8 mouse cellular contexts compared by ENCODE assay signal in the genomic region with DNA sequence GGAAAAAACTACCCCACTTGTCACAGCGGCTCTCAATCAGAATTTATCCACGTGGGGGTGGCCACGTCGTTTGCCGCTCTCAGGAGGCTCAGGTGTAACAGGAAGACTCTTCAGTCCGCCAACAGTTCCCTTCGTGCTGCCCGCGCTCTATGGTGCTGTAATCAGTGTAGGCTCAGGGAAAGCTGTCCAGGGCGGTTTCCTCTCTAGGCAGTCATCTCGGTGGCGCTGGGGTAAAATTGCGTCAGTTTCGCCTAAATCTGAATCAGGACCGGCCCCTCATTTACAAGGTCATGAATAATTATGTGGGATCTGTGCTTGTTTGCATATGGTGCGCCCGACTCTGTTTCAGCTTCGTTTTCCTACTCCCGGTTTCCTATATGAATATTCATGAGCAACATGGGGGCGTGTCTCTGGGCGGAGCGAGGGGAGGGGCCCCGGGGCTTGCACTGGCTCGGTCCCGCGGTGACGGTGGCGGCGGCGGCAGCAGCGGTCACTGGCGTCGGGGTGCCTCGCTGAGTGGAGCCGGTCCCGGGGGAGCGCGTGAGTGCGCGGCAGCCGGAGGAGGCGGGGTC. TPM values are rescaled to one million over a fixed set of nuclear protein-coding genes. Genes with fewer than 3 reads are reported as not detected.
A peak's percentile ranks its signal among the peaks of the same experiment; 100 is the strongest.
DNase-seq lines count a peak whose midpoint lies in the region; ATAC-seq and TF ChIP-seq lines count a peak whose summit lies in the region.

A gene (plus strand): TSS at position 427 of the 572 bp plus-strand sequence.

- H3K4me3 ChIP-seq in E14TG2a.4 (replicated peaks; ENCODE audit: low read length), result peak within 1 kb of the TSS; percentile 82
- peak within 1 kb of the TSS; percentile 73 for H3K4me3 ChIP-seq in forebrain, embryonic 12.5 days (replicated peaks)
- peak within 1 kb of the TSS; percentile 81 for H3K4me3 ChIP-seq in heart, postnatal 0 days (ENCODE audit: low read depth, low read length)
- peak within 1 kb of the TSS; percentile 68 for H3K4me3 ChIP-seq in liver, embryonic 16.5 days (ENCODE audit: low read depth, low read length)
- H3K4me3 ChIP-seq in neural tube, embryonic 13.5 days, result peak within 1 kb of the TSS; percentile 73
- H3K4me3 ChIP-seq in testis, adult 2 months (ENCODE audit: control insufficient read depth, low read depth, low read length), result peak within 1 kb of the TSS; percentile 86

- no peaks in the 10 kb centered on the region for H3K9me3 ChIP-seq in E14TG2a.4 (ENCODE audit: low read length)
- no peaks in the 10 kb centered on the region for H3K9me3 ChIP-seq in forebrain, embryonic 12.5 days
- H3K9me3 ChIP-seq in heart, postnatal 0 days (replicated peaks; ENCODE audit: control insufficient read depth, low read length), result no peaks in the 10 kb centered on the region
- H3K9me3 ChIP-seq in liver, embryonic 16.5 days (replicated peaks; ENCODE audit: control insufficient read depth, low read length), result no peaks in the 10 kb centered on the region
- H3K9me3 ChIP-seq in neural tube, embryonic 13.5 days, result no peaks in the 10 kb centered on the region

- H3K27me3 ChIP-seq in E14TG2a.4 (ENCODE audit: insufficient read depth, low read length), result no peaks in the 10 kb centered on the region
- H3K27me3 ChIP-seq in forebrain, embryonic 12.5 days, result no peaks in the 10 kb centered on the region
- H3K27me3 ChIP-seq in heart, postnatal 0 days (ENCODE audit: control insufficient read depth, insufficient read depth, low read length), result no peaks in the 10 kb centered on the region
- H3K27me3 ChIP-seq in liver, embryonic 16.5 days (ENCODE audit: control insufficient read depth, insufficient read depth, low read depth, low read length), result peaks cover 14% of the 10 kb centered on the region
- H3K27me3 ChIP-seq in neural tube, embryonic 13.5 days, result no peaks in the 10 kb centered on the region
- H3K27me3 ChIP-seq in testis, adult 2 months (ENCODE audit: control insufficient read depth, insufficient read depth, low read length), result no peaks in the 10 kb centered on the region

- TF ChIP-seq POLR2A in testis, adult 2 months (IDR thresholded peaks at IDR 0.05; ENCODE audit: control insufficient read depth, low read depth, low read length), result peak; percentile 51; the same call in 1 of the 2 replicates

- TF ChIP-seq EP300 in heart, postnatal 0 days (IDR thresholded peaks at IDR 0.05; ENCODE audit: low read depth), result no peak

- peaks cover 90% of the 10 kb centered on the region for H3K4me1 ChIP-seq in E14TG2a.4 (replicated peaks; ENCODE audit: low read depth, low read length)
- peaks cover 37% of the 10 kb centered on the region for H3K4me1 ChIP-seq in forebrain, embryonic 12.5 days
- H3K4me1 ChIP-seq in heart, postnatal 0 days (ENCODE audit: control insufficient read depth, insufficient read depth), result peaks cover 5% of the 10 kb centered on the region; the same call in 1 of the 2 replicates
- peaks cover 21% of the 10 kb centered on the region for H3K4me1 ChIP-seq in liver, embryonic 16.5 days (ENCODE audit: control insufficient read depth, low read depth, low read length)
- peaks cover 39% of the 10 kb centered on the region for H3K4me1 ChIP-seq in neural tube, embryonic 13.5 days (replicated peaks)
- peaks cover 10% of the 10 kb centered on the region for H3K4me1 ChIP-seq in testis, adult 2 months (ENCODE audit: control insufficient read depth, insufficient read depth, low read length)

- peak within 1 kb of the TSS; percentile 70 for H3K4me2 ChIP-seq in forebrain, embryonic 12.5 days
- peak within 1 kb of the TSS; percentile 96 for H3K4me2 ChIP-seq in heart, postnatal 0 days (ENCODE audit: low read depth, low read length)
- peak within 1 kb of the TSS; percentile 89 for H3K4me2 ChIP-seq in liver, embryonic 16.5 days (ENCODE audit: low read depth, low read length)
- H3K4me2 ChIP-seq in neural tube, embryonic 13.5 days, result peak within 1 kb of the TSS; percentile 58

- TF ChIP-seq CTCF in E14TG2a.4 (conservative IDR thresholded peaks at IDR 0.05; ENCODE audit: low read length), result no peak
- no peak for TF ChIP-seq CTCF in heart, postnatal 0 days (IDR thresholded peaks at IDR 0.05; ENCODE audit: low read depth)
- no peak for TF ChIP-seq CTCF in testis, adult 2 months (IDR thresholded peaks at IDR 0.05; ENCODE audit: control insufficient read depth, insufficient read depth, insufficient replicate concordance, low read depth, low read length)

- 1% methylated on average over 42 of the region's 42 CpGs for WGBS in forebrain, embryonic 12.5 days
- under 1% methylated on average over 42 of the region's 42 CpGs for WGBS in heart, postnatal 0 days
- under 1% methylated on average over 42 of the region's 42 CpGs for WGBS in liver, embryonic 16.5 days (ENCODE audit: insufficient replicate concordance)
- under 1% methylated on average over 42 of the region's 42 CpGs for WGBS in neural tube, embryonic 13.5 days

- H3K27ac ChIP-seq in forebrain, embryonic 12.5 days, result peak within 1 kb of the TSS; percentile 95
- peak within 1 kb of the TSS; percentile 82 for H3K27ac ChIP-seq in heart, postnatal 0 days (ENCODE audit: low read depth)
- H3K27ac ChIP-seq in liver, embryonic 16.5 days (ENCODE audit: low read length), result peak within 1 kb of the TSS; percentile 52
- H3K27ac ChIP-seq in neural tube, embryonic 13.5 days (replicated peaks), result peak within 1 kb of the TSS; percentile 94
- peak within 1 kb of the TSS; percentile 76 for H3K27ac ChIP-seq in testis, adult 2 months (ENCODE audit: control insufficient read depth, insufficient read depth, low read depth, low read length)

- peak; percentile 88 for ATAC-seq in forebrain, embryonic 12.5 days (ENCODE audit: low FRiP score)
- peak; percentile 86 for ATAC-seq in heart, postnatal 0 days (ENCODE audit: insufficient read depth, low read depth)
- peak; percentile 88 for ATAC-seq in liver, embryonic 16.5 days (ENCODE audit: low read depth)
- ATAC-seq in neural tube, embryonic 13.5 days (ENCODE audit: low read depth), result peak; percentile 90

- H3K9ac ChIP-seq in forebrain, embryonic 12.5 days, result peak within 1 kb of the TSS; percentile 76
- H3K9ac ChIP-seq in heart, postnatal 0 days (replicated peaks; ENCODE audit: low read depth, low read length), result peak within 1 kb of the TSS; percentile 78
- H3K9ac ChIP-seq in liver, embryonic 16.5 days (ENCODE audit: low read depth, low read length), result peak within 1 kb of the TSS; percentile 62
- peak within 1 kb of the TSS; percentile 85 for H3K9ac ChIP-seq in neural tube, embryonic 13.5 days

- DNase-seq in c-Kit-positive CD71-positive TER-119-positive erythroid progenitor cells, embryonic 14.5 days (ENCODE audit: low spot score), result peak; percentile 84
- DNase-seq in heart, postnatal 0 days (ENCODE audit: low spot score), result peak; percentile 90
- DNase-seq in kidney, postnatal 4 days, result peak; percentile 98

- peaks cover 61% of the 10 kb centered on the region for H3K36me3 ChIP-seq in E14TG2a.4 (ENCODE audit: insufficient read depth, low read length)
- H3K36me3 ChIP-seq in forebrain, embryonic 12.5 days (replicated peaks), result peaks cover 56% of the 10 kb centered on the region
- H3K36me3 ChIP-seq in heart, postnatal 0 days (replicated peaks; ENCODE audit: control insufficient read depth, insufficient read depth, low read length), result peaks cover 52% of the 10 kb centered on the region
- H3K36me3 ChIP-seq in liver, embryonic 16.5 days (ENCODE audit: control insufficient read depth, insufficient read depth), result peaks cover 39% of the 10 kb centered on the region
- H3K36me3 ChIP-seq in neural tube, embryonic 13.5 days, result peaks cover 60% of the 10 kb centered on the region
- H3K36me3 ChIP-seq in testis, adult 2 months (ENCODE audit: control insufficient read depth, insufficient read depth, low read length), result no peaks in the 10 kb centered on the region; the same call in 1 of the 2 replicates

RNA-seq across cellular contexts. Expression of the gene that starts here (rescaled TPM):
- polyA plus RNA-seq in forebrain, embryonic 12.5 days (2016; fragmentation: Nextera tagmentation; extraction: Ambion mirVana), result 38.3 and 39.7 TPM in 2 replicates
- total RNA-seq in heart, postnatal 0 days (2014; rRNA removed; ENCODE audit: low replicate concordance), result 40.5 and 69.5 TPM in 2 replicates
- 15.4 and 17.7 TPM in 2 replicates for polyA plus RNA-seq in heart, postnatal 0 days (2015; fragmentation: Nextera tagmentation; extraction: Ambion mirVana)
- polyA plus RNA-seq in liver, embryonic 16.5 days (2015; fragmentation: Nextera tagmentation; extraction: Ambion mirVana), result 5.4 and 6.4 TPM in 2 replicates
- polyA plus RNA-seq in neural tube, embryonic 13.5 days (2015; fragmentation: Nextera tagmentation; extraction: Ambion mirVana), result 22.6 and 23.4 TPM in 2 replicates
- polyA plus RNA-seq in testis, adult 2 months (2012; rRNA removed), result 7.4 and 8.4 TPM in 2 replicates

Comparison
In these comparisons a context has a peak if more than half of its experiments do, and no peak if none do; other contexts are left out.
1. Peak in every context shown above with its lines: DNase-seq, ATAC-seq, H3K4me3 ChIP-seq and H3K27ac ChIP-seq.